Mouse (Mus musculus): Measurements from ENCODE around the gene Atp1a2.

GRCm38 (mm10) chr1:172317946-172318345 is 20.1 kb upstream of the Atp1a2 start:
- TF ChIP-seq CTCF (IDR thresholded peaks at IDR 0.05) (no peak), EP300 (IDR thresholded peaks at IDR 0.05) (no peak)
